Mouse (Mus musculus) hindbrain, embryonic 16.5 days (tissue): ENCODE data around the gene Hs3st3a1. TPM values are rescaled to one million over a fixed set of nuclear protein-coding genes. Genes with fewer than 3 reads are reported as not detected.

Source experiments
- ATAC-seq: fragments of 200-750 bp; cut with Nextera tagmentation; 2 replicates; pipeline ENCODE4 v1.8.0; 2017; ENCODE audit warnings: moderate TSS enrichment, moderate library complexity
- H3K27ac ChIP-seq: fragments of 300-500 bp; sonication (generic); 2 replicates; pipeline ENCODE4 v1.5.1; 2014; ENCODE audit warnings: low read depth, mild to moderate bottlenecking, control low read depth, low read length, moderate library complexity
- H3K27me3 ChIP-seq: fragments of 300-500 bp; sonication (generic); replicated peaks from 2 replicates; pipeline ENCODE4 v1.6.1; 2014; ENCODE audit warnings: low read length; ENCODE audit not compliant: control insufficient read depth, insufficient read depth
- H3K36me3 ChIP-seq: fragments of 300-500 bp; sonication (generic); 2 replicates; pipeline ENCODE4 v1.6.1; 2014; ENCODE audit warnings: mild to moderate bottlenecking, low read length, moderate library complexity, mixed read lengths; ENCODE audit not compliant: control insufficient read depth, insufficient read depth
- H3K4me1 ChIP-seq: fragments of 300-500 bp; sonication (generic); 2 replicates; pipeline ENCODE4 v1.6.1; 2014; ENCODE audit warnings: low read depth, low read length; ENCODE audit not compliant: control insufficient read depth, insufficient read depth
- H3K4me2 ChIP-seq: fragments of 300-500 bp; sonication (generic); 2 replicates; pipeline ENCODE4 v1.6.1; 2014; ENCODE audit warnings: mild to moderate bottlenecking, low read length, control low read depth, moderate library complexity
- H3K4me3 ChIP-seq: fragments of 300-500 bp; sonication (generic); 2 replicates; pipeline ENCODE4 v1.5.1; 2014; ENCODE audit warnings: mild to moderate bottlenecking, low read length, control low read depth, moderate library complexity
- H3K9ac ChIP-seq: fragments of 300-500 bp; sonication (generic); 2 replicates; pipeline ENCODE4 v1.6.1; 2014; ENCODE audit warnings: low read depth, mild to moderate bottlenecking, control low read depth, low read length, moderate library complexity
- H3K9me3 ChIP-seq: fragments of 300-500 bp; sonication (generic); 2 replicates; pipeline ENCODE4 v1.6.1; 2014; ENCODE audit warnings: mild to moderate bottlenecking, low read length, moderate library complexity; ENCODE audit not compliant: control insufficient read depth
- WGBS: fragments of 180-500 bp; shearing (Covaris S2); extraction: QIAGEN DNeasy Blood & Tissue Kit; methylation state at CpG from one replicate; pipeline ENCODE4 v1.1.7; 2014; 5-methylcytosine and 5-hydroxymethylcytosine counted together
- polyA plus RNA-seq: library from polyadenylated mRNA; unstranded; fragments of >200 nt; fragmentation: Nextera tagmentation; extraction: Ambion mirVana; gene quantifications from 2 replicates; pipeline ENCODE4 v1.2.1, GENCODE M21; 2015

Gene Hs3st3a1
- polyA plus RNA-seq, 1 experiment from 2014 or later: 0.98 TPM

GRCm38 (mm10) chr11:64562771-64563170, 127.6 kb downstream of the Hs3st3a1 start:
- no peaks in the 10 kb centered on the region for H3K4me1 ChIP-seq
- H3K36me3 ChIP-seq: no peaks in the 10 kb centered on the region
- H3K9ac ChIP-seq: no peak overlapping the region
- H3K4me2 ChIP-seq: no peak overlapping the region
- no peaks in the 10 kb centered on the region for H3K27me3 ChIP-seq
- no peak for ATAC-seq
- no peak overlapping the region for H3K4me3 ChIP-seq
- H3K9me3 ChIP-seq: no peaks in the 10 kb centered on the region
- no peak overlapping the region for H3K27ac ChIP-seq
- whole genome bisulfite sequencing: 60% methylated on average over 4 of the region's 4 CpGs

Other genes starting within 250 kb of the Hs3st3a1 start
- 1.3 and 1.4 TPM in 2 replicates for gene F930015N05Rik, start 1.3 kb downstream of the Hs3st3a1 start, polyA plus RNA-seq